Mouse (Mus musculus) G1E (cell line): ENCODE measurements around the gene Fam71f2.

ENCODE experiments used
- CTCF ChIP-seq: IDR thresholded peaks from 2 replicates; pipeline ENCODE4 v1.5.1; 2012; ENCODE audit warnings: low read depth, low read length, inconsistent platforms, mixed read lengths
- GATA1 ChIP-seq: IDR thresholded peaks from 2 replicates; pipeline ENCODE4 v1.6.1; 2012; ENCODE audit warnings: borderline replicate concordance, low read length, inconsistent platforms, mixed read lengths
- GATA2 ChIP-seq: IDR thresholded peaks from 2 replicates; pipeline ENCODE4 v1.6.1; 2012; ENCODE audit warnings: low read depth, low read length, inconsistent platforms, borderline replicate concordance
- TAL1 ChIP-seq: conservative IDR thresholded peaks from 2 replicates; pipeline ENCODE4 v1.6.1; 2012; ENCODE audit warnings: low read depth, low read length, inconsistent platforms, mixed read lengths

GRCm38 (mm10) chr6:29318879-29319278 is 39.5 kb downstream of the Fam71f2 start, which contains the start of gene Fam71f1:
- no peak for TF ChIP-seq CTCF
- no peak for TF ChIP-seq GATA2
- TF ChIP-seq GATA1: no peak
- no peak for TF ChIP-seq TAL1
